Comparison of ENCODE assay signal across 15 mouse cellular contexts in genomic region chr12:73363956-73364355, GRCm38 (mm10).
"Had no signal": no experiment of that assay in that cellular context is flagged by ENCODE, and none has a peak within 500 bp of the region (broad histone marks: within the 10 kb centered on the region; RNA-seq: fewer than 3 reads in every experiment).

No protein-coding gene starts in this region.

- H3K27me3 ChIP-seq: neural tube, embryonic 15.5 days; stomach, embryonic 15.5 days had no signal

- H3K4me3 ChIP-seq: neural tube, embryonic 15.5 days; stomach, embryonic 15.5 days had no signal

- H3K9ac ChIP-seq: neural tube, embryonic 15.5 days; stomach, embryonic 15.5 days had no signal

- H3K4me1 ChIP-seq: stomach, embryonic 15.5 days had no signal

- H3K27ac ChIP-seq: neural tube, embryonic 15.5 days; stomach, embryonic 15.5 days; stomach, postnatal 0 days had no signal

- H3K9me3 ChIP-seq: neural tube, embryonic 15.5 days; stomach, embryonic 15.5 days had no signal

- DNase-seq: retina, postnatal 1 day; right cerebral cortex, adult 18-20 months; right cerebral cortex, postnatal 14 days; right cerebral cortex, postnatal 25 days; right cerebral cortex, postnatal 4 days; spleen, adult 18-20 months; thymus, adult 18-20 months; thymus, adult 2 months; thymus, postnatal 14 days; thymus, postnatal 25 days; thymus, postnatal 36 days; thymus, postnatal 4 days had no signal

- H3K36me3 ChIP-seq: neural tube, embryonic 15.5 days; stomach, embryonic 15.5 days had no signal

- H3K4me2 ChIP-seq: neural tube, embryonic 15.5 days; stomach, embryonic 15.5 days had no signal
